Mouse (Mus musculus): ENCODE measurements around the gene Gast. TPM values are rescaled to one million over a fixed set of nuclear protein-coding genes. Genes with fewer than 3 reads are reported as not detected.

Gast gene
- total and polyA plus RNA-seq, 3 experiments: not detected

DNA sequence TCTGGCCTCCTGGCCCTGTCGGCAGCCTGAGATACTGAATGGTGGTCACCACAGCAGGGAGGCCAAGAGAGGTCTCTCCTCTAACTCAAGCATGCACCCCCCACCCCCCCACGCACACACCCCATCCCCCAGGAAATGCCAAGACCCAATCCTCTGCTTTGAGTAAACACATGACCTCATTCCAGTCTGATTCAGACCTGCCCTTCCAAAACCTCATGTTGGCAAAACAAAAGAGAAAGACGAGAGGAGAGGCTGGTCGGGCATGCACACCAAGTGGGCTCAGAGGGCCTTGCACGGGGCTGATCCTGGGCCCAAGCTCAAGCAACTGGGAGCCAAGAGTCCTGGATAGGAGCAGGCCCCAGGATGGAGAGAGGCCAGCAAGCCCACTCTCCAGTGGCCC is 44.0 kb upstream of the Gast start:
- no peak for TF ChIP-seq EP300 (IDR thresholded peaks at IDR 0.05; ENCODE audit: low read length)
- H3K4me3 ChIP-seq (replicated peaks in 1 of 3; ENCODE audit: low read depth in 2 of 3, low read length in 2 of 3, poor library complexity in 1 of 3): no peak overlapping the region
- H3K79me2 ChIP-seq (replicated peaks; ENCODE audit: control insufficient read depth, extremely low read depth, insufficient read depth, poor library complexity, severe bottlenecking): no peaks in the 10 kb centered on the region
- no peak overlapping the region for H3K9ac ChIP-seq (ENCODE audit: insufficient read depth, low read depth)
- H3K4me2 ChIP-seq (ENCODE audit: insufficient read depth, low read depth, poor library complexity, severe bottlenecking): no peak overlapping the region
- in situ Hi-C loops (cut with MboI; ENCODE audit: low pct_ligation_motif_present, low pct_unique_long_range_greater_than_20kb, low sequenced_read_pairs) (loop anchor here (10.0 to 25.0 kb wide), 3 partner anchors 553 to 903 kb away; partner anchors contain the start of genes Gm14180 and Krt10), dilution Hi-C loops (cut with MboI; ENCODE audit: extremely low pct_ligation_motif_present, extremely low pct_unique_long_range_greater_than_20kb, low sequenced_read_pairs) (no loop called here)
- H3K27ac ChIP-seq (ENCODE audit: insufficient read depth, low read depth): no peak overlapping the region
- H3K9me3 ChIP-seq (replicated peaks; ENCODE audit: low read length): no peaks in the 10 kb centered on the region
- no peaks in the 10 kb centered on the region for H3K36me3 ChIP-seq (replicated peaks in 1 of 2; ENCODE audit: control insufficient read depth in 1 of 2, insufficient read depth in 1 of 2, low read length in 1 of 2)
- peaks cover 7 to 16% of the 10 kb centered on the region in 2 experiments; a peak in 3 of 4 replicates for H3K4me1 ChIP-seq (ENCODE audit: control insufficient read depth in 1 of 2, insufficient read depth in 2 of 2)
- H3K27me3 ChIP-seq (replicated peaks): peaks cover 96% of the 10 kb centered on the region
- DNase-seq (ENCODE audit: extremely low read depth): no peak

DNA sequence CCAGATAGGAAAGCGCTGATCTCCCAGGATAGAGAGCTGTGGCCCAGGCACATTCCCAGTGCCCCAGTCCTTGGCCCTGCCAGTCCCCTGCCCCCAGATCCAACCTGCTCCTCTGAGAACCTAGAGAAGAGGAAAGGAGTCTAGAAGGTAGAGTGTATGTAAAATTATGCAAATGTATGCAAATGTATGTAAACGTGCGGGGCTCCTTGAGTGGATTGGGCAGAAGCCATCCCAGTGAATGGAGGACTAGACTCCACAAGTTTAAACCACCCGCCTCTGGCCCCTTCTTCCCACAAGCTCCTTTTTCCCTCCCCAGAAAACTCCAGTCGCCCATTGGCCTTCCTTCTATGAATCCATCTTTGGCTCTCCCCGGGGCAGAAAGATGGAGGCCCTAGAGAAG is 41.3 kb upstream of the Gast start:
- H3K4me2 ChIP-seq (ENCODE audit: insufficient read depth, low read depth, poor library complexity, severe bottlenecking): no peak overlapping the region
- no peak overlapping the region for H3K27ac ChIP-seq (ENCODE audit: insufficient read depth, low read depth)
- no peak overlapping the region for H3K9ac ChIP-seq (ENCODE audit: insufficient read depth, low read depth)
- H3K27me3 ChIP-seq (replicated peaks): peaks cover 96% of the 10 kb centered on the region
- peaks cover 7 to 16% of the 10 kb centered on the region in 2 experiments; a peak in 3 of 4 replicates for H3K4me1 ChIP-seq (ENCODE audit: control insufficient read depth in 1 of 2, insufficient read depth in 2 of 2)
- in situ Hi-C loops (cut with MboI; ENCODE audit: low pct_ligation_motif_present, low pct_unique_long_range_greater_than_20kb, low sequenced_read_pairs) (loop anchor here (10.0 to 25.0 kb wide), 3 partner anchors 556 to 906 kb away; partner anchors contain the start of genes Gm14180 and Krt10), dilution Hi-C loops (cut with MboI; ENCODE audit: extremely low pct_ligation_motif_present, extremely low pct_unique_long_range_greater_than_20kb, low sequenced_read_pairs) (no loop called here)
- no peak for TF ChIP-seq MYC (IDR thresholded peaks at IDR 0.05; ENCODE audit: low read depth, low read length)
- TF ChIP-seq E2F4 (IDR thresholded peaks at IDR 0.05; ENCODE audit: insufficient replicate concordance, low read depth, low read length): no peak
- no peak for TF ChIP-seq SIN3A (IDR thresholded peaks at IDR 0.05; ENCODE audit: low read length)
- TF ChIP-seq TCF12 (IDR thresholded peaks at IDR 0.05; ENCODE audit: low read depth, low read length): no peak
- TF ChIP-seq POLR2A (IDR thresholded peaks at IDR 0.05; ENCODE audit: low read depth, low read length): no peak
- TF ChIP-seq ETS1 (conservative IDR thresholded peaks at IDR 0.05; ENCODE audit: low read depth, low read length): no peak
- no peak for TF ChIP-seq MAX (IDR thresholded peaks at IDR 0.05; ENCODE audit: low read length)
- TF ChIP-seq CHD2 (IDR thresholded peaks at IDR 0.05; ENCODE audit: low read length): no peak
- no peaks in the 10 kb centered on the region for H3K9me3 ChIP-seq (replicated peaks; ENCODE audit: low read length)
- no peaks in the 10 kb centered on the region for H3K79me2 ChIP-seq (replicated peaks; ENCODE audit: control insufficient read depth, extremely low read depth, insufficient read depth, poor library complexity, severe bottlenecking)
- H3K4me3 ChIP-seq (replicated peaks in 1 of 3; ENCODE audit: low read depth in 2 of 3, low read length in 2 of 3, poor library complexity in 1 of 3): no peak overlapping the region
- DNase-seq (ENCODE audit: extremely low read depth): no peak
- H3K36me3 ChIP-seq (replicated peaks in 1 of 2; ENCODE audit: control insufficient read depth in 1 of 2, insufficient read depth in 1 of 2, low read length in 1 of 2): no peaks in the 10 kb centered on the region

DNA sequence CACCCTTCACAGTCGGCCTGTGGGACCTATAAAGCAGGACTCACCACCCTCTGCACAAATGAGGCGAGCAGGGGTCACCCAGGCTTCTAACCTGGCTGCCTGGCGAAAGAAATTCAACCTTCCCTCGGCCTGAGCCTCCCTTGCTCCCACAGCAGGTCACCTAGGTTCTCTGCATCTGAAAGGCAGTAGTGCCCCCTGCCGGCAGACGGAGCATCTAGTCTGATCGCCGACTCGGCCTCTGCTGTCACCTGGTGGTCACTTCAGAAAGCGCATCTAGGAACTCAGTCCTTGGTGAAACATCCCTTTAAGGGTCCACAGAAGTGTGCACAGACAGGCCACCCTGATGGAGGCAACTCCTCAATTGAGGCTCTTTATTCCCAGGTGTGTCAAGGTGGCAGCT is 38.9 kb upstream of the Gast start:
- H3K4me1 ChIP-seq (ENCODE audit: control insufficient read depth in 1 of 2, insufficient read depth in 2 of 2): peaks cover 9 to 16% of the 10 kb centered on the region in 2 experiments; a peak in 3 of 4 replicates
- H3K79me2 ChIP-seq (replicated peaks; ENCODE audit: control insufficient read depth, extremely low read depth, insufficient read depth, poor library complexity, severe bottlenecking): no peaks in the 10 kb centered on the region
- peak; percentile 90 for DNase-seq (ENCODE audit: extremely low read depth)
- in situ Hi-C loops (cut with MboI; ENCODE audit: low pct_ligation_motif_present, low pct_unique_long_range_greater_than_20kb, low sequenced_read_pairs) (loop anchor here (10.0 to 25.0 kb wide), 3 partner anchors 558 to 908 kb away; partner anchors contain the start of genes Gm14180 and Krt10), dilution Hi-C loops (cut with MboI; ENCODE audit: extremely low pct_ligation_motif_present, extremely low pct_unique_long_range_greater_than_20kb, low sequenced_read_pairs) (no loop called here)
- H3K27me3 ChIP-seq (replicated peaks): peaks cover 78% of the 10 kb centered on the region
- H3K4me2 ChIP-seq (ENCODE audit: insufficient read depth, low read depth, poor library complexity, severe bottlenecking): no peak overlapping the region
- H3K9me3 ChIP-seq (replicated peaks; ENCODE audit: low read length): no peaks in the 10 kb centered on the region
- H3K36me3 ChIP-seq (replicated peaks in 1 of 2; ENCODE audit: control insufficient read depth in 1 of 2, insufficient read depth in 1 of 2, low read length in 1 of 2): no peaks in the 10 kb centered on the region
- H3K9ac ChIP-seq (ENCODE audit: insufficient read depth, low read depth): no peak overlapping the region
- H3K27ac ChIP-seq (ENCODE audit: insufficient read depth, low read depth): no peak overlapping the region
- no peak overlapping the region for H3K4me3 ChIP-seq (replicated peaks in 1 of 3; ENCODE audit: low read depth in 2 of 3, low read length in 2 of 3, poor library complexity in 1 of 3)
- TF ChIP-seq MYC (IDR thresholded peaks at IDR 0.05; ENCODE audit: low read depth, low read length): no peak
- peak; percentile 60; the same call in 1 of the 2 replicates for TF ChIP-seq TCF12 (IDR thresholded peaks at IDR 0.05; ENCODE audit: low read depth, low read length)
- peak; percentile 38; the same call in 1 of the 2 replicates for TF ChIP-seq ELF1 (IDR thresholded peaks at IDR 0.05; ENCODE audit: low read depth, low read length)
- no peak for TF ChIP-seq MAX (IDR thresholded peaks at IDR 0.05; ENCODE audit: low read length)
- TF ChIP-seq SIN3A (IDR thresholded peaks at IDR 0.05; ENCODE audit: low read length): peak; percentile 64; the same call in 1 of the 2 replicates
- no peak for TF ChIP-seq EP300 (IDR thresholded peaks at IDR 0.05; ENCODE audit: low read length)
- TF ChIP-seq E2F4 (IDR thresholded peaks at IDR 0.05; ENCODE audit: insufficient replicate concordance, low read depth, low read length): no peak
- TF ChIP-seq NRF1 (IDR thresholded peaks at IDR 0.05; ENCODE audit: low read depth, low read length): peak; percentile 51; the same call in 1 of the 2 replicates
- no peak for TF ChIP-seq CHD2 (IDR thresholded peaks at IDR 0.05; ENCODE audit: low read length)
- no peak for TF ChIP-seq POLR2A (IDR thresholded peaks at IDR 0.05; ENCODE audit: low read depth, low read length)
- no peak for TF ChIP-seq ZKSCAN1 (IDR thresholded peaks at IDR 0.05; ENCODE audit: borderline replicate concordance, low read depth, low read length)
- TF ChIP-seq USF2 (conservative IDR thresholded peaks at IDR 0.05; ENCODE audit: low read depth, low read length): no peak
- no peak; the same call in 1 of the 2 replicates for TF ChIP-seq UBTF (IDR thresholded peaks at IDR 0.05; ENCODE audit: low read depth, low read length)
- TF ChIP-seq ZNF384 (IDR thresholded peaks at IDR 0.05; ENCODE audit: low read depth, low read length): peak; percentile 21; the same call in 1 of the 2 replicates
- peak; percentile 100 for TF ChIP-seq CTCF (conservative IDR thresholded peaks at IDR 0.05 in 1 of 2, IDR thresholded peaks at IDR 0.05 in 1 of 2; ENCODE audit: low read depth in 2 of 2, low read length in 2 of 2)
- TF ChIP-seq HCFC1 (IDR thresholded peaks at IDR 0.05; ENCODE audit: low read depth, low read length): peak; percentile 45
- peak; percentile 96 for TF ChIP-seq RAD21 (IDR thresholded peaks at IDR 0.05; ENCODE audit: low read depth, low read length)
- TF ChIP-seq ZC3H11A (IDR thresholded peaks at IDR 0.05; ENCODE audit: low read depth, low read length): peak; percentile 49; the same call in 1 of the 2 replicates
- TF ChIP-seq ZMIZ1 (IDR thresholded peaks at IDR 0.05; ENCODE audit: low read depth, low read length): no peak
- TF ChIP-seq CHD1 (IDR thresholded peaks at IDR 0.05; ENCODE audit: low read depth, low read length): no peak
- 0 out of 2 replicates have a peak, but pooled peaks have one; percentile 49 for TF ChIP-seq BHLHE40 (IDR thresholded peaks at IDR 0.05; ENCODE audit: low read depth, low read length)
- no peak for TF ChIP-seq KAT2A (IDR thresholded peaks at IDR 0.05; ENCODE audit: insufficient replicate concordance, low read length)
- TF ChIP-seq MEF2A (IDR thresholded peaks at IDR 0.05; ENCODE audit: borderline replicate concordance, low read depth, low read length): peak; percentile 20; the same call in 1 of the 2 replicates

Data from CH12.LX (cell line).